Comparison of ENCODE assay signal across 21 mouse cellular contexts in the genomic region with DNA sequence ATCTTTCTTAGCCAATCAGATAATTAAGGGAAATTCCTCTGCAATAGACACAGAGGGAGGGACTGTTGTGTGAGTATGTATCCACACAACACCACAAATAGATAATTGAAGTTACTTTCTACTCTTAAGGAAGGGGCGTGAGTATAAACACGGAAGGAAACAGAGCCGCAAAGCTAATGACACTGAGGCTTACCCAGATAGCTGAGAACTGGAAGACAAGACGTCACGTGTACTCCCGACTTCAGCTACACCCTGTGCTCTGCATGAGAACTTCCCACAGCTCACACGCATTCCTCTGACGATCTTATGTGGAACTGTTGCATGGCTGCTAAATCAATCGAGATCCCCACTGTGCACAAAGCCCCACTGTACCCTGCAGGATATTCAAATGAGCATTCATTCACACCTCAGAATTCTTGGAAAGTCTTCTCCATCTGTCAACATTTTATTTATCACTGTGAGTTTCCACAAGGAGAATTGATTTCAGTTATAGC.
A peak's percentile ranks its signal among the peaks of the same experiment; 100 is the strongest.
DNase-seq lines count a peak whose midpoint lies in the region; ATAC-seq and TF ChIP-seq lines count a peak whose summit lies in the region.
"Had no signal": no experiment of that assay in that cellular context is flagged by ENCODE, and none has a peak within 500 bp of the region (broad histone marks: within the 10 kb centered on the region; RNA-seq: fewer than 3 reads in every experiment).

No protein-coding gene starts in this region.

- no peak overlapping the region for H3K4me3 ChIP-seq in lung, embryonic 14.5 days (ENCODE audit: low read depth, low read length)
- H3K4me3 ChIP-seq in lung, postnatal 0 days (ENCODE audit: low read depth, low read length), result no peak overlapping the region
- H3K4me3 ChIP-seq: erythroblast, embryonic 14.5 days; heart, embryonic 15.5 days; layer of hippocampus, adult 2 months; limb, embryonic 10.5 days; midbrain, embryonic 12.5 days had no signal

- no peak overlapping the region for H3K9ac ChIP-seq in lung, embryonic 14.5 days
- H3K9ac ChIP-seq in lung, postnatal 0 days (replicated peaks; ENCODE audit: low read depth), result no peak overlapping the region
- H3K9ac ChIP-seq: heart, embryonic 15.5 days; midbrain, embryonic 12.5 days had no signal

- 0 out of 2 replicates have a peak, but pooled peaks have one; percentile 24 for TF ChIP-seq EP300 in lung, postnatal 0 days (IDR thresholded peaks at IDR 0.05)

- no peak overlapping the region for H3K4me2 ChIP-seq in lung, embryonic 14.5 days
- H3K4me2 ChIP-seq in lung, postnatal 0 days (replicated peaks; ENCODE audit: low read depth, low read length), result no peak overlapping the region
- H3K4me2 ChIP-seq: heart, embryonic 15.5 days; liver, embryonic 11.5 days; midbrain, embryonic 12.5 days had no signal

- H3K27me3 ChIP-seq in lung, embryonic 14.5 days (ENCODE audit: insufficient read depth, low read length), result no peaks in the 10 kb centered on the region
- no peaks in the 10 kb centered on the region for H3K27me3 ChIP-seq in lung, postnatal 0 days (replicated peaks; ENCODE audit: insufficient read depth, low read length)
- H3K27me3 ChIP-seq: CH12.LX; heart, embryonic 15.5 days; midbrain, embryonic 12.5 days had no signal

- WGBS in lung, embryonic 14.5 days, result 55% methylated on average over 9 of the region's 9 CpGs
- 42% methylated on average over 9 of the region's 9 CpGs for WGBS in lung, postnatal 0 days

- TF ChIP-seq CTCF in lung, embryonic 14.5 days (IDR thresholded peaks at IDR 0.05; ENCODE audit: low read depth), result no peak
- TF ChIP-seq CTCF in lung, postnatal 0 days (IDR thresholded peaks at IDR 0.05), result no peak

- ATAC-seq in frontal cortex, adult (ENCODE audit: low TSS enrichment), result 0 out of 2 replicates have a peak, but pooled peaks have one; percentile 38
- no peak for ATAC-seq in lung, embryonic 14.5 days (ENCODE audit: insufficient read depth)
- peak; percentile 66 for ATAC-seq in lung, postnatal 0 days

- peaks cover 4% of the 10 kb centered on the region; the same call in 1 of the 2 replicates for H3K9me3 ChIP-seq in lung, embryonic 14.5 days (ENCODE audit: low read depth, low read length)
- H3K9me3 ChIP-seq in lung, postnatal 0 days (ENCODE audit: low read length), result 0 out of 2 replicates have a peak, but pooled peaks cover 2% of the 10 kb centered on the region
- H3K9me3 ChIP-seq: heart, embryonic 15.5 days; limb, embryonic 10.5 days had no signal

- no peaks in the 10 kb centered on the region for H3K36me3 ChIP-seq in lung, embryonic 14.5 days (ENCODE audit: insufficient read depth)
- no peaks in the 10 kb centered on the region for H3K36me3 ChIP-seq in lung, postnatal 0 days (ENCODE audit: insufficient read depth, low read length)
- H3K36me3 ChIP-seq: heart, embryonic 15.5 days; limb, embryonic 10.5 days; midbrain, embryonic 12.5 days had no signal

- DNase-seq in frontal cortex, postnatal 14 days (ENCODE audit: low spot score in 2 of 2), result no peak
- peak; percentile 9 for DNase-seq in lung, embryonic 14.5 days
- no peak for DNase-seq in lung, postnatal 4 days
- peak; percentile 19 for DNase-seq in lung, postnatal 0 days (ENCODE audit: low spot score)
- DNase-seq in embryo, embryonic 10 days (ENCODE audit: low spot score), result no peak
- DNase-seq in layer of hippocampus, adult 9-11 months, result no peak
- DNase-seq: adrenal gland, postnatal 36 days; cerebellum, adult 2 months; gastrocnemius, postnatal 25 days; kidney, adult 11 months; thymus, adult 18-20 months; thymus, postnatal 4 days had no signal

- H3K4me1 ChIP-seq in lung, embryonic 14.5 days (ENCODE audit: insufficient read depth), result no peaks in the 10 kb centered on the region
- H3K4me1 ChIP-seq in lung, postnatal 0 days (ENCODE audit: insufficient read depth, low read depth, low read length), result no peaks in the 10 kb centered on the region
- H3K4me1 ChIP-seq: heart, embryonic 15.5 days; limb, embryonic 10.5 days; midbrain, embryonic 12.5 days had no signal

- no peak overlapping the region for H3K27ac ChIP-seq in lung, embryonic 14.5 days (ENCODE audit: low read depth)
- no peak overlapping the region for H3K27ac ChIP-seq in lung, postnatal 0 days (ENCODE audit: low read length)
- H3K27ac ChIP-seq: heart, embryonic 15.5 days; layer of hippocampus, adult 2 months; limb, embryonic 10.5 days; macrophage; midbrain, embryonic 12.5 days had no signal

Comparison
In these comparisons a context has a peak if more than half of its experiments do, and no peak if none do; other contexts are left out.
1. DNase-seq: peak in lung, embryonic 14.5 days (single experiment) and lung, postnatal 0 days (single experiment); none in frontal cortex, postnatal 14 days (0 of 2), lung, postnatal 4 days (0 of 2), embryo, embryonic 10 days (single experiment) and layer of hippocampus, adult 9-11 months (single experiment).